Mouse (Mus musculus): ENCODE results near the gene Fundc2.

Gene Fundc2

GRCm38 (mm10) chrX:75382195-75382771, at the start of gene Fundc2, which contains the start of gene F8:
Gene Fundc2 (plus strand): TSS chrX:75382399.
Gene F8 (minus strand): TSS chrX:75382615.
- peak; percentile 12 to 55 for DNase-seq (ENCODE audit: low spot score in 2 of 2)

GRCm38 (mm10) chrX:75370197-75370596, 12.0 kb upstream of the Fundc2 start:
- DNase-seq (ENCODE audit: low spot score in 2 of 2): no peak

GRCm38 (mm10) chrX:75372666-75373425, 9.4 kb upstream of the Fundc2 start:
- no peak for DNase-seq (ENCODE audit: low spot score in 2 of 2)

GRCm38 (mm10) chrX:75376815-75377214, 5.4 kb upstream of the Fundc2 start:
- DNase-seq (ENCODE audit: low spot score in 2 of 2): no peak

GRCm38 (mm10) chrX:75381176-75381575, 1.0 kb upstream of the Fundc2 start:
- no peak for DNase-seq (ENCODE audit: low spot score in 2 of 2)

- no peak for DNase-seq (ENCODE audit: low spot score in 2 of 2)
Measured at GRCm38 (mm10) chrX:75381699-75382098, 500 bp upstream of the Fundc2 start.

- DNase-seq (ENCODE audit: low spot score in 2 of 2): no peak
Measured at GRCm38 (mm10) chrX:75399471-75399870, 17.3 kb downstream of the Fundc2 start.

- no peak for DNase-seq (ENCODE audit: low spot score in 2 of 2)
Measured at GRCm38 (mm10) chrX:75402668-75403067, 20.5 kb downstream of the Fundc2 start.

GRCm38 (mm10) chrX:75403350-75403749, 21.2 kb downstream of the Fundc2 start:
- no peak for DNase-seq (ENCODE audit: low spot score in 2 of 2)

- DNase-seq (ENCODE audit: low spot score in 2 of 2): no peak
Measured at GRCm38 (mm10) chrX:75409711-75410110, 27.5 kb downstream of the Fundc2 start.

GRCm38 (mm10) chrX:75415936-75416785, 34.0 kb downstream of the Fundc2 start, which contains the start of the genes Cmc4, Mtcp1 and Brcc3:
Gene Cmc4 (minus strand): TSS chrX:75416584.
Gene Mtcp1 (minus strand): TSS chrX:75416588.
Gene Brcc3 (plus strand): TSS chrX:75416628.
- peak; percentile 74 to 75 for DNase-seq (ENCODE audit: low spot score in 2 of 2)

Measured in frontal cortex, postnatal 14 days (tissue).